Mouse (Mus musculus): Measurements from ENCODE around the gene Cntn5.

DNA sequence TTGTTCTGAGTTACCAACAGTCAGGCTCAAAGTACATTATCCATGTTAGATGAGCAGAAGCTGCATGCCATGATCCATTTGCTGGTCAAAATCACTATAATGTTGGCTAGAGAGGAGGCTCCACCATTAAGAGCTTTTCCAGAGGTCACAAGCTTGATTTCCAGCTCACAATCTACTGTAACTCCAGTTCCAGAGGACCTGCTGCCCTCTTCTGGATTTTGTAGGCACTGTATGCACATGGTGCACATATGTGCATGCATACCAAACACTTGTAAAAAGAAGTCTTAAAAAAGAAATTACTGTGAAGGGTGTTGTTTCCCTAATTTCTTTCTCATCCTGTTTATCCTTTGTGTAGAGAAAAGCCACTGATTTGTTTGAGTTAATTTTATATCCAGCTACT is 439.8 kb downstream of the Cntn5 start:
- no peak for TF ChIP-seq MAX (IDR thresholded peaks at IDR 0.05; ENCODE audit: low read depth)
- TF ChIP-seq POLR2AphosphoS2 (IDR thresholded peaks at IDR 0.05; ENCODE audit: insufficient read length, low read depth), result no peak
- no peak for TF ChIP-seq POLR2A (IDR thresholded peaks at IDR 0.05; ENCODE audit: insufficient read length, low read depth)
- no peak for TF ChIP-seq CEBPB (IDR thresholded peaks at IDR 0.05; ENCODE audit: insufficient read depth, poor library complexity, severe bottlenecking)

Data from myocyte (in vitro differentiated cells).